Mouse (Mus musculus) C2C12 (cell line): ENCODE data around the gene Got2.

Experiments
- CEBPB ChIP-seq: IDR thresholded peaks from one replicate; pipeline ENCODE4 v1.6.1; 2011; ENCODE audit warnings: low read depth, mild to moderate bottlenecking, control low read depth, moderate library complexity
- CTCF ChIP-seq: IDR thresholded peaks from one replicate; pipeline ENCODE4 v1.5.1; 2011; ENCODE audit not compliant: control insufficient read depth, insufficient read depth, insufficient read length
- FOSL1 ChIP-seq: IDR thresholded peaks from one replicate; pipeline ENCODE4 v1.8.0; 2011; ENCODE audit warnings: mild to moderate bottlenecking, low read length; ENCODE audit not compliant: poor library complexity, insufficient read depth, severe bottlenecking
- MAX ChIP-seq: IDR thresholded peaks from one replicate; pipeline ENCODE4 v1.6.1; 2011; ENCODE audit warnings: mild to moderate bottlenecking, control low read depth
- MYOD1 ChIP-seq: IDR thresholded peaks from one replicate; pipeline ENCODE4 v1.6.1; 2011; ENCODE audit warnings: low read depth; ENCODE audit not compliant: control insufficient read depth, insufficient read length
- MYOG ChIP-seq: IDR thresholded peaks from one replicate; pipeline ENCODE4 v1.6.1; 2011; ENCODE audit not compliant: control insufficient read depth, insufficient read length; ENCODE audit errors: extremely low read depth
- USF1 ChIP-seq: IDR thresholded peaks from one replicate; pipeline ENCODE4 v1.6.1; 2011; ENCODE audit warnings: low read depth, mild to moderate bottlenecking, control low read depth, moderate library complexity

- TF ChIP-seq CTCF (no peak), USF1 (peak; percentile 99), MAX (no peak), MYOG (no peak), CEBPB (no peak), FOSL1 (no peak), MYOD1 (no peak)
These were observed 35.1 kb downstream of the Got2 start, which contains the start of gene Slc38a7 for GRCm38 (mm10) chr8:95853102-95853843.
